Mouse (Mus musculus): Measurements from ENCODE around the gene Ninj2.

- no peak for TF ChIP-seq CTCF (IDR thresholded peaks at IDR 0.05; ENCODE audit: low read depth, low read length)
- TF ChIP-seq POLR2AphosphoS5 (IDR thresholded peaks at IDR 0.05; ENCODE audit: insufficient replicate concordance, low read depth, low read length): no peak
Measured at GRCm38 (mm10) chr6:120167574-120167973, 74.4 kb downstream of the Ninj2 start.

Data from G1E (cell line).